Mouse (Mus musculus) layer of hippocampus, adult 11-12 months (tissue): ENCODE measurements at regions not wholly inside any gene's neighbourhood (a gene's known extent, or its start where the extent isn't known, plus 50 kb on each side); places are given as distances from the start of the nearest gene placed in this dataset.
"Not testable (repeated sequence)": the region's sequence is repeated elsewhere in the genome, so short reads cannot be mapped to it uniquely, and the experiment has no call there.

Source experiments
- DNase-seq: peaks from one replicate; pipeline ENCODE4 v3.0.0; 2022; ENCODE audit warnings: low spot score

DNA sequence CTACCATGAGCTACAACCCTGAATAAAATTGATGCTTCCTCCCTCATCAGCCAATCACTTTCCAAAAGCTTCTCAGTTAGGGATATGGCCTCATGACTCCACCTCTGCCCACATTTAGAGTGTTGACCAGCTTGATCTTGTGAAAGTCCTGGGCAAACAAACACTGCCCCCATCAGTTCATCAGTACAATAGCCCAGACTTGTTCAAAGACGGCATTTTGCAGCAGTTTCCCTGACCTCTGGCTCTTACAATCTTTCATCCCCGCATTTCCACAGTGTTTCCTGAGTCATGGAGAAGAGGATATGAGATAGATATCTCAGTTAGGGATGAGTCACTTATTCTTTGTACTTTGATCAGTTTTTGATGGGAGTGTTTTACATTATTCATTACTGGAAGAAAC lies 203.5 kb upstream of the Asrgl1 start:
- not testable (repeated sequence) for DNase-seq

DNA sequence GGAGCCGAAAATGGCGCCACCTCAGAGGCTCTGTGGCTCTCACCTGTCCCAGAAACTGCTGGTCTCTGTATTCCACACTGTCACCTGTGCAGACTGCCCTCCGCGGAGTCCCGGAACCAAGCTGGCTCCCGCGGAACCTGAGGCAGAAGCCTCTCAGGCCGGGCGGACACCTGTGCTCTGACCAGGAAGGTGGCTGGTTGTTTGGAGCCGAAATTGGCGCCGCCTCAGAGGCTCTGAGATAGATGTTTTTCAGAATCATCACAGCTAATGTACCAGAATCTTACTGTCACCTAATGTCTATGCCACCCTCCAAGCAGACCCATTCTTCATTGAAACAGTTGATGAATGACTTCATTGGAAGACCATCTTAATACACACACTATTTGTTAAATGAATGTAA lies 202.0 kb upstream of the Asrgl1 start:
- not testable (repeated sequence) for DNase-seq

DNA sequence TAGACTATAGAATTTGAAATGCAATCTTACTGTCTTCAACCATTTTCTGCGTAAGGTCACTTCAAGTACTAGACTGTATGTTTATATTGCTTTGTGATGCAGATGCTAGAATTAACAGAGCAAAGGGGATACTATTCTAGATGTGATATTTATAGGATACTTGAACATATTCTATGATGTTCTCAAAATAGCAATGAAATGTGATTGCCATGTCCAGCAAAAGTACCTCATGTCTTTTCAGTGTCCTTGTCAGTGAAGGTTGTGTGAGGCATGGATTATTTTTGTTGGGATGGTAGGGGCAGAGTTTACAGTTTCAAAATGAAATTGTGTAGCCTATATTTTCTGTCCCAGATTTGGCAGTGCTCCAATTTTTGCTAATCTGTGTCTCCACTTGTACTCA lies 182.5 kb upstream of the Asrgl1 start:
- DNase-seq: not testable (repeated sequence)

DNA sequence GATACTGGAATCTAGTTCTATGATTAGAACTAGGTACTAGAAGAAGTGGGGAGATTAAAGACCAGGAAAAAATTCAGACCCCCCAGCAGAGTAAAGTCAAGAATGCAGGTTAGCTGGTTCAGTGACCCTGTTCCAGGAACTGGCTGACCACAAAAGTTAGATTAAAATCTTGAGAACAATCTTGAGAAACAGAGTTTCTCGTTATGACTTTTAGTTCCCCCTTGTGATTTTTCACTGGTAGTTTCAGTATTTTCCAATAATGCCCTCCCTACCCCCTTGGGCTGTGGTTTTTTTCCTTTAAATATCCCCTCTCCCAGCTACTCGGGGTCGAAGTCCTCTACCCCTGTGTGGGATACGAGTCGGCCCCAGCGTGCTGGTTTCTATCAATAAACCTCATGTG lies 180.7 kb upstream of the Asrgl1 start:
- not testable (repeated sequence) for DNase-seq

DNA sequence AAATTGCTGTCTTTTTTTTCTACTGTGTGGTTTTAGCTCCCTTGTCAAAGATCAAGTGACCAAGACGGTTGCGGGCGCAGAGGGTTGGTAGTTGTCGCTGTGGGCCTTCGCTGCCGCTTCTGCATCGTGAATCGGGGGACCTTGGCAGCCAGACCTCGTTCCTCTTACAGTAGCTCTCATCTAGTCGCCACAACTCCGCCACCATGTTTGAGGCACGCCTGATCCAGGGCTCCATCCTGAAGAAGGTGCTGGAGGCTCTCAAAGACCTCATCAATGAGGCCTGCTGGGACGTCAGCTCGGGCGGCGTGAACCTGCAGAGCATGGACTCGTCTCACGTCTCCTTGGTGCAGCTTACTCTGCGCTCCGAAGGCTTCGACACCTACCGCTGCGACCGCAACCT lies 147.7 kb upstream of the Asrgl1 start:
- peak; percentile 22 for DNase-seq

DNA sequence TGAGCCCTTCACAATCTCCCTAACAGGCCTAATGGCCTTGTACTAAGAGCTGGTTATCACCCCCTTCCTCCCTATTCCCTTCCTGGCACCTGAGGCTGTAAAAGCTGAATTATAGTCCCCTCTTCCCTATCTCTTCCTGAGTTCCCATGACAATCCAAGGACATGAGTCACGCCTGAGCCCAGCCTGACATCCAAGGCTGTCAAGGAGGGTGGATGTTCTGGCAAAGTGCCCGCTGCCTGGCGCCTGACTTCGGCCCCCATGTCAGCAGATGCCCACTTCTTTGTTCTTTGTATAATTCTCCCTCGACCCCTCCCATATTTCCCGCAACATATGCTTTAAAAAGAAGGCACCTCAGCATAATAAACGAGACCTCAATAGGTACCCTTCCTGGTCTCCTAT lies 99.2 kb upstream of the Asrgl1 start:
- not testable (repeated sequence) for DNase-seq
